Mouse (Mus musculus): Measurements from ENCODE around the gene Papolb. TPM values are rescaled to one million over a fixed set of nuclear protein-coding genes. Genes with fewer than 3 reads are reported as not detected.

The Papolb gene
- polyA plus RNA-seq, 1 experiment from 2014 or later, result 0.15 TPM

DNA sequence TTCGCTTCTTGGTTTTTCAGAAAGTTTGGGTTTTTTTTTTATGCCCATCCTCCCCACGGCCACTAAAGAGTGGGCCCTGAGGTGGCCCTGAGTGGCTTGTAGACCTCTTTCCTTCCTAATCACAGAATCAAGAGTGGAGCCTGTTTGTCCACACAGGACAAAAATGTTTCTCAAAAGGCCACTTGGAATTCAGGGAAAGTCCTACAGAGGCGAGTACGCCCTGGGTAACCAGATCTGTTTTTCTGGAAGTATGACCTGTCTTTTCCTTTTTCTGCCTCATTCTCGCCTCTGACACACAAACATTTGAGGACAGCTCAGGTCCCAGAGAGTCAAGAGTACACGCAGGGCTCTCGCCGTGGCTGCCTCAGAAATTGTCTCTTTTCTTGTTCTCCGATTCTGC lies 19.6 kb upstream of the Papolb start:
- peaks cover 42% of the 10 kb centered on the region for H3K4me1 ChIP-seq
- no peak for DNase-seq (ENCODE audit: low spot score)
- no peak overlapping the region for H3K4me3 ChIP-seq
- no peaks in the 10 kb centered on the region for H3K9me3 ChIP-seq (replicated peaks)
- 0 out of 2 replicates have a peak overlapping the region, but pooled peaks have one; percentile 42 for H3K27ac ChIP-seq (replicated peaks)
- no peaks in the 10 kb centered on the region for H3K36me3 ChIP-seq
- H3K27me3 ChIP-seq (ENCODE audit: low read depth, poor library complexity, severe bottlenecking), result peaks cover 23% of the 10 kb centered on the region
- WGBS, result 46% methylated on average over 9 of the region's 9 CpGs

GRCm38 (mm10) chr5:142547066-142547465 lies 17.2 kb upstream of the Papolb start:
- Histone ChIP-seq H3K27me3 (ENCODE audit: low read depth, poor library complexity, severe bottlenecking) (peaks cover 23% of the 10 kb centered on the region), H3K4me1 (peaks cover 42% of the 10 kb centered on the region), H3K4me3 (no peak overlapping the region), H3K27ac (replicated peaks) (0 out of 2 replicates have a peak overlapping the region, but pooled peaks have one; percentile 1), H3K9me3 (replicated peaks) (no peaks in the 10 kb centered on the region), H3K36me3 (no peaks in the 10 kb centered on the region)
- WGBS, result 85% methylated on average over 3 of the region's 3 CpGs
- no peak for DNase-seq (ENCODE audit: low spot score)

DNA sequence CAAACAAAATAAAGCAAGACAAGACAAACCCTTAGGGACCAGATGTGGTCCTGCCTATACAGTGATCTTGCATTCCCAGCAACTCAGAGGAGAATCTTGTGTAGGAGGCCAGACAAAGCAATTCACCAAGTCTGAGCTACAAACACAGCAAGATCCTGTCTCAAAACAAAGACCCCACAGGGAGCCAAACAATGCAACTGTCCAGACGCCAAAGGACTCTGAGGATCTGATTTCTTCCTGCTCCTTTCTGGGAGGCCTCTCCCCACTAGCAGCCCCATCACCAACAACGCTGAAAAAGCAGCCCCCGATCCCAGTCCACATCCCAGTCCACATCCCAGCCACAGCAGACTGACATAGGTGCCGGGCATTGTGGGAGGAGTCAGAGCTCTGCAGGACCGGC lies 16.5 kb upstream of the Papolb start:
- peaks cover 23% of the 10 kb centered on the region for H3K27me3 ChIP-seq (ENCODE audit: low read depth, poor library complexity, severe bottlenecking)
- no peaks in the 10 kb centered on the region for H3K36me3 ChIP-seq
- 11% methylated on average over 5 of the region's 5 CpGs for WGBS
- peak overlapping the region; percentile 69 for H3K27ac ChIP-seq (replicated peaks)
- H3K9me3 ChIP-seq (replicated peaks), result no peaks in the 10 kb centered on the region
- H3K4me3 ChIP-seq, result no peak overlapping the region
- peaks cover 42% of the 10 kb centered on the region for H3K4me1 ChIP-seq
- peak; percentile 23 for DNase-seq (ENCODE audit: low spot score)

- no peaks in the 10 kb centered on the region for H3K36me3 ChIP-seq
- WGBS, result 82% methylated on average over 5 of the region's 5 CpGs
- peaks cover 34% of the 10 kb centered on the region for H3K4me1 ChIP-seq
- no peak overlapping the region for H3K27ac ChIP-seq (replicated peaks)
- no peaks in the 10 kb centered on the region for H3K9me3 ChIP-seq (replicated peaks)
- no peak overlapping the region for H3K4me3 ChIP-seq
- DNase-seq (ENCODE audit: low spot score), result no peak
- peaks cover 20% of the 10 kb centered on the region for H3K27me3 ChIP-seq (ENCODE audit: low read depth, poor library complexity, severe bottlenecking)
Measured at GRCm38 (mm10) chr5:142545014-142545795, 15.3 kb upstream of the Papolb start.

GRCm38 (mm10) chr5:142537286-142537685 lies 7.4 kb upstream of the Papolb start:
- Histone ChIP-seq H3K4me1 (no peaks in the 10 kb centered on the region), H3K36me3 (no peaks in the 10 kb centered on the region), H3K27me3 (ENCODE audit: low read depth, poor library complexity, severe bottlenecking) (no peaks in the 10 kb centered on the region), H3K9me3 (replicated peaks) (no peaks in the 10 kb centered on the region), H3K27ac (replicated peaks) (no peak overlapping the region), H3K4me3 (no peak overlapping the region)
- no peak for DNase-seq (ENCODE audit: low spot score)
- WGBS, result 90% methylated on average over 3 of the region's 3 CpGs

DNA sequence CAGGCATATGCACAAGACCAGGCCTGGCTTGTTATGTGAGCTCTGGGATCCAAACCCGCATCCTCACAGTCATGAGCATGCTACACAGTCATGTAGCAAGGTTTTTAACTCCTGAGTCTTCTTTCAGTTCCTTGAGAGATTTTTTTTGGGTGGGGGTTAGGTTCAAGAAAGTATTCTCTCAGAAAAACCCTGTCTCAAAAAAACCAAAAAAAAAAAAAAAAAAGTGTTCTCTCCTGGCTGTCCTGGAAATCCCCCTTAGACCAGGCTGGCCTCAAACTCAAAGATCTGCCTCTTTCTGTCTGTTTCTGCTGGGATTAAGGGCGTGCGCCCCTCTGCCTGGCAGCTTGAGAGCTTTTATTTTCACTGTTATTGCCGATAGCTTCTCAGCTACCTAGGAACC lies 5.5 kb upstream of the Papolb start:
- no peaks in the 10 kb centered on the region for H3K36me3 ChIP-seq
- DNase-seq (ENCODE audit: low spot score), result no peak
- peaks cover 8% of the 10 kb centered on the region for H3K27me3 ChIP-seq (ENCODE audit: low read depth, poor library complexity, severe bottlenecking)
- no peak overlapping the region for H3K27ac ChIP-seq (replicated peaks)
- H3K4me3 ChIP-seq, result no peak overlapping the region
- no peaks in the 10 kb centered on the region for H3K4me1 ChIP-seq
- WGBS, result 86% methylated on average over 4 of the region's 4 CpGs
- no peaks in the 10 kb centered on the region for H3K9me3 ChIP-seq (replicated peaks)

DNA sequence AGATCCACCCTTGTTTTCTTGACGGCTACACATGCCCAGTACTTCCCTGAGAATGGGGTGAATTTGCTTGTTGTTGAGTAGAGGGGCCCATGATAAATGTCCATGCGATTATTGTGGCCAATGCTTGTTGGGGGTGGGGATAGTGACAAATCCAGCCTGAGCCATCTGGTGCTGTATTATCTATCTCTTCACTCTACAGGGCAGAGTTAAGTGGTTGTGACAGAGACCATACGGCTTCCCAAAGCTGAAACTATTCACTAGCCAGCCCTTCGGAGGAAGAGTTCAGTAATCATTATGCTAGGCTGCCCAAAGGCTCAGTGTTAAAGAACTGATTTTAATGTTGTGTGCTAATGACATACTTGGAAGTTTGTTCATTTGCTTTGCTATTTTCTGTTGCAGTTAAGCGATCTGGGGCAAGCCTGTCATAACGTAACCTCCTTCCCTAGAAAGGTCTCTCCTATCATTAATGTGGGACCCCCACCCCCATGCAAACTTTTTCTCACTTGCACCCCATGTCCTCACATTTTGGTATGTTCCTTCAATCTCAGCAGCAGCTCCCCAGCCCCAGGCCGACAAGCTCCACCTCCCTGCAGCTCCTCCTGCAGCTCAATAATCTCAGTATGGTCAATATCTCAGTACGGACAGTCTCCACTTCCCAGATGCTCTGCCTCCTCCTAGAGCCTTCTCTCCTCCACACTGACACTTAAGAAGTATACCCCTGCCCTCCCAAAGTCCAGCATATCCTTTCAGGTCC lies 5.0 kb downstream of the Papolb start:
- Histone ChIP-seq H3K36me3 (no peaks in the 10 kb centered on the region), H3K4me1 (peaks cover 9% of the 10 kb centered on the region; the same call in 1 of the 2 replicates), H3K27me3 (ENCODE audit: low read depth, poor library complexity, severe bottlenecking) (peaks cover 23% of the 10 kb centered on the region), H3K4me3 (no peak overlapping the region), H3K9me3 (replicated peaks) (no peaks in the 10 kb centered on the region; the same call in 1 of the 2 replicates), H3K27ac (replicated peaks) (no peak overlapping the region)
- WGBS, result 84% methylated on average over 8 of the region's 8 CpGs
- DNase-seq (ENCODE audit: low spot score), result no peak

DNA sequence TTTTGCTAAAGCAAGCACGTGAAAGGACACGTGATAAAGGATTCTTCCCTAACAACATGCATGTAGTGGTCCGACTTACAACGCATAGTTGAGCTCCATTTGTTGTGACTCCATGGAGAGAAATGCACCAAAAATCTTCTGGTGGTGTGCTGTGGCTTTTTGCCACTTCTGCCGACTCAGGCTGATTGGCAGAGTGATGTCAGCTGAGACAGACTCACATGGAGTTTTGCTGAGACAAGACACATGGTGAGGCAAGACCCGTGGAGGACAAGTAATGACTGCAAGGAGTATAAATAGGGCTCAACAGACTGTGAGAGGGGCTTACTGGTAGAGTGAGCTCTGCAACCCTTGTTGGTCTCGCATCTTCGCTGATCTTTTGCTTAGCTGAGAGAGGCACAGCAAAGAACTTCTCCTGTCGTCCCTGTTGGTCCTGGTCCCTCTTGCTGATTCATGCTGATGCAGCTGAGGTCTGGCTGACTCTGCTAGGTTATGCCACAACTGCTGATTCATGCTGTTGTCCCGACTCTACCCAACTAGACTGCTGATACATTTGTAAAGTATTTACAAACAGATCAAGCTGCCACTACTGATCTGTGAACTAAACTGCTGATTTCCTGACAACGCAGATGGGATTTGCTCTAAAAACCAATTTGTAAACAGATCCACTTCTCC lies 8.5 kb downstream of the Papolb start:
- DNase-seq (ENCODE audit: low spot score), result no peak
- 89% methylated on average over 11 of the region's 11 CpGs for WGBS
- Histone ChIP-seq H3K4me1 (0 out of 2 replicates have a peak, but pooled peaks cover 5% of the 10 kb centered on the region), H3K36me3 (no peaks in the 10 kb centered on the region), H3K27ac (replicated peaks) (no peak overlapping the region), H3K27me3 (ENCODE audit: low read depth, poor library complexity, severe bottlenecking) (no peaks in the 10 kb centered on the region), H3K9me3 (replicated peaks) (no peaks in the 10 kb centered on the region), H3K4me3 (no peak overlapping the region)

- 0 out of 2 replicates have a peak, but pooled peaks cover 4% of the 10 kb centered on the region for H3K4me1 ChIP-seq
- 85% methylated on average over 4 of the region's 4 CpGs for WGBS
- no peak overlapping the region for H3K27ac ChIP-seq (replicated peaks)
- H3K9me3 ChIP-seq (replicated peaks), result no peaks in the 10 kb centered on the region
- no peak overlapping the region for H3K4me3 ChIP-seq
- no peaks in the 10 kb centered on the region for H3K36me3 ChIP-seq
- DNase-seq (ENCODE audit: low spot score), result no peak
- H3K27me3 ChIP-seq (ENCODE audit: low read depth, poor library complexity, severe bottlenecking), result no peaks in the 10 kb centered on the region
Measured at GRCm38 (mm10) chr5:142520360-142520759, 9.5 kb downstream of the Papolb start.

DNA sequence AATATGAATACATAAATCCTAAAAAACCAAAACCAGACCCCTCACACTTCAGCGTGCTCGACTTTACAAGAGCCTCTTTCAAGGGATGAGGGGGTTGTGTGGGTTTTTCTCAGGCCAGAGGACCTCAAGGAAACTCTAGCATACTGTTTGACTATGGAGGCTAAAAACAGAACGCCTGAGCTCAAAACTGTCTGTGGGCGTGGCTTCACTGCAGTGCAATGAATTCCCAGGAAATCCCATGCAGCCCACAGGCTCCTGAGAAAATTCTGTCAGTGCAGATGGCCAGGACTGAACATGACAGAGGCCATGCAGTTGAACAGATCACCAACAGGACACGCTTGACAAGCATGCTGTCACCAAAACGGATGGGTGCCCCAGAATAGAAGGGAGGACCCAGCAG lies 10.9 kb downstream of the Papolb start:
- WGBS, result 72% methylated on average over 6 of the region's 6 CpGs
- Histone ChIP-seq H3K4me1 (no peaks in the 10 kb centered on the region), H3K27me3 (ENCODE audit: low read depth, poor library complexity, severe bottlenecking) (no peaks in the 10 kb centered on the region), H3K4me3 (no peak overlapping the region), H3K9me3 (replicated peaks) (no peaks in the 10 kb centered on the region), H3K27ac (replicated peaks) (no peak overlapping the region), H3K36me3 (no peaks in the 10 kb centered on the region)
- no peak for DNase-seq (ENCODE audit: low spot score)

- H3K27ac ChIP-seq (replicated peaks), result no peak overlapping the region
- H3K4me1 ChIP-seq, result peaks cover 15% of the 10 kb centered on the region
- peaks cover 15% of the 10 kb centered on the region; the same call in 1 of the 2 replicates for H3K27me3 ChIP-seq (ENCODE audit: low read depth, poor library complexity, severe bottlenecking)
- H3K36me3 ChIP-seq, result no peaks in the 10 kb centered on the region
- WGBS, result 90% methylated on average over 4 of the region's 4 CpGs
- H3K9me3 ChIP-seq (replicated peaks), result no peaks in the 10 kb centered on the region
- no peak for DNase-seq (ENCODE audit: low spot score)
- H3K4me3 ChIP-seq, result no peak overlapping the region
Measured at GRCm38 (mm10) chr5:142512112-142512511, 17.8 kb downstream of the Papolb start.

- H3K4me3 ChIP-seq, result no peak overlapping the region
- no peaks in the 10 kb centered on the region for H3K9me3 ChIP-seq (replicated peaks)
- H3K27ac ChIP-seq (replicated peaks), result peak overlapping the region; percentile 74
- no peaks in the 10 kb centered on the region for H3K36me3 ChIP-seq
- H3K4me1 ChIP-seq, result peaks cover 15% of the 10 kb centered on the region
- 54% methylated on average over 7 of the region's 7 CpGs for WGBS
- peaks cover 15% of the 10 kb centered on the region for H3K27me3 ChIP-seq (ENCODE audit: low read depth, poor library complexity, severe bottlenecking)
- no peak for DNase-seq (ENCODE audit: low spot score)
Measured at GRCm38 (mm10) chr5:142510061-142510414, 19.8 kb downstream of the Papolb start.

All from midbrain, embryonic 10.5 days (tissue).